Mouse (Mus musculus) embryo, embryonic 10.5 days (tissue): ENCODE data around the gene Hal.

ENCODE experiments used
- DNase-seq: peaks from one replicate; pipeline ENCODE4 v3.0.0-alpha.2; 2015; ENCODE audit warnings: low spot score

Gene Hal

GRCm38 (mm10) chr10:93567841-93568566 lies 79.4 kb downstream of the Hal start:
- no peak for DNase-seq

GRCm38 (mm10) chr10:93568671-93569070 lies 80.1 kb downstream of the Hal start:
- DNase-seq: no peak
